Mouse (Mus musculus) neural tube, embryonic 14.5 days (tissue): ENCODE data around the gene Naa40. TPM values are rescaled to one million over a fixed set of nuclear protein-coding genes. Genes with fewer than 3 reads are reported as not detected.

Experiments used
- ATAC-seq: fragments of 200-750 bp; cut with Nextera tagmentation; 2 replicates; pipeline ENCODE4 v1.8.0; 2017; ENCODE audit warnings: low read depth, mild to moderate bottlenecking, moderate TSS enrichment, moderate library complexity
- H3K27ac ChIP-seq: fragments of 300-500 bp; sonication (generic); 2 replicates; pipeline ENCODE4 v1.5.1; 2014; ENCODE audit warnings: low read depth, mild to moderate bottlenecking, control low read depth, low read length, moderate library complexity, mixed read lengths
- H3K27me3 ChIP-seq: fragments of 300-500 bp; sonication (generic); 2 replicates; pipeline ENCODE4 v1.6.1; 2014; ENCODE audit warnings: low read length; ENCODE audit not compliant: control insufficient read depth, insufficient read depth
- H3K36me3 ChIP-seq: fragments of 300-500 bp; sonication (generic); 2 replicates; pipeline ENCODE4 v1.6.1; 2014; ENCODE audit warnings: low read length, mixed read lengths; ENCODE audit not compliant: control insufficient read depth, insufficient read depth
- H3K4me1 ChIP-seq: fragments of 300-500 bp; sonication (generic); 2 replicates; pipeline ENCODE4 v1.6.1; 2014; ENCODE audit warnings: low read length; ENCODE audit not compliant: control insufficient read depth, insufficient read depth
- H3K4me2 ChIP-seq: fragments of 300-500 bp; sonication (generic); 2 replicates; pipeline ENCODE4 v1.6.1; 2014; ENCODE audit warnings: mild to moderate bottlenecking, low read depth, low read length, control low read depth
- H3K4me3 ChIP-seq: fragments of 300-500 bp; sonication (generic); 2 replicates; pipeline ENCODE4 v1.5.1; 2014; ENCODE audit warnings: low read depth, low read length, control low read depth, mixed read lengths
- H3K9ac ChIP-seq: fragments of 300-500 bp; sonication (generic); replicated peaks from 2 replicates; pipeline ENCODE4 v1.6.1; 2014; ENCODE audit warnings: low read depth, mild to moderate bottlenecking, control low read depth, low read length, mixed read lengths
- H3K9me3 ChIP-seq: fragments of 300-500 bp; sonication (generic); 2 replicates; pipeline ENCODE4 v1.6.1; 2016; ENCODE audit warnings: low read length; ENCODE audit not compliant: control insufficient read depth
- WGBS: fragments of 180-500 bp; shearing (Covaris S2); extraction: QIAGEN DNeasy Blood & Tissue Kit; methylation state at CpG from one replicate; pipeline ENCODE4 v1.1.7; 2014; 5-methylcytosine and 5-hydroxymethylcytosine counted together
- polyA plus RNA-seq: library from polyadenylated mRNA; unstranded; fragments of >200 nt; fragmentation: Nextera tagmentation; extraction: Ambion mirVana; gene quantifications from 2 replicates; pipeline ENCODE4 v1.2.1, GENCODE M21; 2014

The Naa40 gene
- polyA plus RNA-seq, 1 experiment from 2014 or later: 68.7 TPM

DNA sequence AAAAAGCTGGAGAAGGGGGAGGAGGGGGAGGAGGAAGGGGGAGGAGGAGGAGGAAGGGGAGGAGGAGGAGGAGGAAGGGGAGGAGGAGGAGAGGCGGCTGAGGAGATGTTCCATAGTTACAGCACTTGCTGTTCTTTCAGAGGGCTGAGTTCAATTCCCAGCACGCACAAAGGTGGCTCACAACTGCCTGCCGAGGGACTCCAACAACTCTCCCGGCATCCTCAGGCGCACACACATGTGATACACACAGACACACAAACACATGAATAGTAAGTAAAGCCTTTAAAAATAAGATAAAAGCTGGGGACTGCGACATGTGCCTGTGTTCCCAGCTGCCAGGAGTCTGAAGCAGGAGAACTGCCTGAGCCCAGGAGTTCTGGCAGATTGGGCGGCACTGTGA, 59.5 kb downstream of the Naa40 start:
- Histone ChIP-seq H3K4me3 (no peak overlapping the region), H3K4me2 (no peak overlapping the region), H3K36me3 (no peaks in the 10 kb centered on the region), H3K27ac (no peak overlapping the region), H3K27me3 (no peaks in the 10 kb centered on the region), H3K9me3 (no peaks in the 10 kb centered on the region), H3K4me1 (peaks cover 32% of the 10 kb centered on the region), H3K9ac (no peak overlapping the region)
- 51% methylated on average over 7 of the region's 7 CpGs for whole genome bisulfite sequencing
- ATAC-seq: no peak

DNA sequence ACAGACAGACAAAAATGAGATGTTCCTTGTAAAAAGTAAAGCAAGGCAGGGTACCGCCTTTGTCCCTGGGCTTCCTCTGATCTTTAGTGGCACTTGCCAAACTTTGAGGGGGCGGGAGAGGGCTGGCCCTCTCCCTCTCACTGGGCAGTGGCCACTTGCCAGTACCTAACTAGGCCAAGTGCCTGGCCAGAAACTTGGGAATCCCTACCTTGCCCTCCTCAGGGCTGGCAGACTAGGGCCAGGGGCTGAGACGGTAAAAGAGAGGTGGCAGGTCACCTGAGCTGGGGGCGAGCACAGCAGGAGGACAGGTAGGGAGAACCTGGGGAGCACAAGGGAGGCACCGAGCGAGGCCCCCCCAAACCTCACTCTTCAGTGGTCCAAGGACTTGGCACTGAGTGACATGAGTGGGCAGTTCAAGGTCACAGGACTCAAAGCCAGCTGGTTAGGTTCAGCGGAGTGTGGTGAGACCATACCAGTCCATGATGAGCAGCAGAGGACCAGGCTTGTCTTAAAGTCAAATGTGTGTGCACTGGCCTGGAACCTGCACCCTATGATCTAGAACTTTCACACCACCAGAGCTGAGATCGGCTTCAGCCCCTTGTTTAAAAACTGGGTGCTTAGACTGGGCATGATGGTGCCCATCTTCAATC, 60.1 kb downstream of the Naa40 start:
- no peak overlapping the region for H3K27ac ChIP-seq
- H3K4me2 ChIP-seq: no peak overlapping the region
- H3K4me1 ChIP-seq: peaks cover 33% of the 10 kb centered on the region
- H3K9me3 ChIP-seq: no peaks in the 10 kb centered on the region
- no peak overlapping the region for H3K9ac ChIP-seq
- no peaks in the 10 kb centered on the region for H3K36me3 ChIP-seq
- no peaks in the 10 kb centered on the region for H3K27me3 ChIP-seq
- ATAC-seq: no peak
- 84% methylated on average over 8 of the region's 8 CpGs for WGBS
- H3K4me3 ChIP-seq: no peak overlapping the region

DNA sequence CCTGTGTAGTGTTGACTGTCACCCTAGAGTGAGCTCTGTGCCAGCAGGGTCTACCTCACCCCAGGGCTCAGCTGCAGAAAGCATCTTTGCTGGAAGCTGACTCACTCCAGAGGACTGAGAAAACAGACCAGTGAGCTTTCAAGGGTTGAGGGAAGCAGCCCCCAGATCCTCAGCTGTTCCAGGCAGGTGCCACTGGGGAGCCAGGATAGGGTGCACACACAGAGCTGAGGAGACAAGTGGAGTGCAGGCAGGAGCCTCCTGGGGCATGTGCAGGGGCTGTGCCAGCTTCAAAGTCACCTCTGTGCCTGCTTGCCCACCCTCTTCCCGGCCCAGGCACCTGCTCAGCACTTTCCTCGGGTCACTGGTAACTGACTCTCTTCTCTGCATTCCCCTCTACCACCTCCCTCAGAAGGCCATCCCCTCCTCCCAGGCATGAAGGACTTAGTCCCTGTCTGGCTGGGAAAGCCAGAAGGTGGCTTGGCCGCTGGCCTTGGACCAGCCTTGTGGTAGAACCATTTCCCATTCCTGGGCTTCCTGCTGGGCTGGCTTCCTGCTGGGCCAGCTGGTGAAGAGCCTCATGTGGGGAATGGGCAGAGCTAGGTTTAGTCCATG, 62.0 kb downstream of the Naa40 start:
- 36% methylated on average over 3 of the region's 3 CpGs for WGBS

DNA sequence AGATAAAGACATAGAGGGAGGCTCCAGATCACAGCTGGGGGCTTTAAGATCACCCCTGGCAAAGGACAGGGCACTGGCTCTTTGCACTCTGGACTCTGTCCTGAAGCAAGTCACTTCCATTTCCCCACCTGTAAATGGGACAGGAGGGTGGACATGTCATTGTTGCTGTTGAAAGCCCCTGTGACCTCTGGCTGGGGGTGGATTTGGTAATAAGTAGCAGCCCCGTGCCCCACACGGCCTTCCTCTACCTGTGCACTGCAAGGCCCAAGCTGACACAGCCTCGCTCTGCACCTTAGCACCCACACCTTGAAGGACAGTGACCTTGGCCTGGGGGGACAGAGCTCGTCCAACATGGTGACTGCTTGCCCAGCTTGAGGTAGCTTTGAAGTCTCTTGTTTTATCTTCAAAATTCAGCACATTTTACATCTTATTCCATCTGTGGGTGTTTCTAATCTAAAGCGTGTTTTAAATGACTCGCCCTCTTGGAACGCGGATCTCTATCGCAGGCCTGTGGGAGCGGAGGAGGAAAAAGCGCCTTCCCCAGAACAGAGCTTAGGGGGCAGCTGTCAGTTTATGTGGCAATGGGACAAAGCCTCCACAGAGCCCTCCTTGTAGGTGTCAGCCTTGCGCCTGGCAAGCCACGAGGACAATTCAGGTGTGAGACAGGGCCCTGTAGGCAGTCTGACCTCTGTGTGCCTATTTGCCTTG, 63.0 kb downstream of the Naa40 start:
- peaks cover 26% of the 10 kb centered on the region for H3K4me1 ChIP-seq
- no peak overlapping the region for H3K9ac ChIP-seq
- no peaks in the 10 kb centered on the region for H3K27me3 ChIP-seq
- WGBS: 63% methylated on average over 13 of the region's 13 CpGs
- no peak overlapping the region for H3K27ac ChIP-seq
- no peak overlapping the region for H3K4me3 ChIP-seq
- H3K36me3 ChIP-seq: no peaks in the 10 kb centered on the region
- no peaks in the 10 kb centered on the region for H3K9me3 ChIP-seq
- no peak for ATAC-seq
- H3K4me2 ChIP-seq: no peak overlapping the region

More for the DNA sequence above, 62.0 kb downstream of the Naa40 start:
- H3K27ac ChIP-seq: no peak overlapping the region
- H3K4me2 ChIP-seq: no peak overlapping the region
- no peaks in the 10 kb centered on the region for H3K36me3 ChIP-seq
- ATAC-seq: no peak
- H3K4me3 ChIP-seq: no peak overlapping the region
- no peaks in the 10 kb centered on the region for H3K9me3 ChIP-seq
- no peaks in the 10 kb centered on the region for H3K27me3 ChIP-seq
- H3K4me1 ChIP-seq: peaks cover 30% of the 10 kb centered on the region
- no peak overlapping the region for H3K9ac ChIP-seq

DNA sequence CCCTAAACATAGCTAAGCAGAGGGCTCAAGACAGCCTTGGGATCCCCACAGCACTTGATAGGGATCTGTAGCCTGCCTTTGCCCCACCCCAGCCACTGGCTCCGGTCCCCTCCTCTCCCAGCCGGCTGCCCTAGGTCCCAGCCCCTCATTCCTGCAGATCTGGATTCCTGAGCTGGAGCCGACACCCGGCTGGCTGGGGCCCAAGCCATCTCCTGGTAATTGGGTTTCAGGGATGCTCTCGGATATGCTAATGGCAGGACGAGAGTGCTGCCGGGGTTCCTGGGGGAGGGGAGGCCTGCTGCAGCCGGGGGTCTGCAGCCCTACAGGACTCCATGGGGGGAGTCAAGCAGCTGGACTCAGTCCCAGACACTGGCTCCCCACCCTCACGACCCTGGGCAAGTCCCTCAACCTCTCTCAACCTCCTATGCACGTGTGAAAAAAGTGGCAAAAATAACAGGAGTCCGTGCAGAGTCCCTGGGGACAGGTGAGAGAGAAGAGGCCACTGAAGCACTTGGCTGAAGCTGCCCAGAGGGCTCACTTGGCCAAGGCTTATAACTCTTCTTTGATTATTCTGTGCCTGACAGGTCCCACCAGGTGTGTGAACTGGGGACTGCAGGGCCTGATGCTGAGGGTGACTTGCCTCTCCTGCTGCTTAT, 64.8 kb downstream of the Naa40 start:
- Histone ChIP-seq H3K9ac (no peak overlapping the region), H3K9me3 (no peaks in the 10 kb centered on the region), H3K36me3 (no peaks in the 10 kb centered on the region), H3K27me3 (no peaks in the 10 kb centered on the region), H3K27ac (no peak overlapping the region), H3K4me1 (peaks cover 23% of the 10 kb centered on the region), H3K4me2 (no peak overlapping the region), H3K4me3 (no peak overlapping the region)
- no peak for ATAC-seq
- 6% methylated on average over 11 of the region's 11 CpGs for WGBS

Other genes starting within 250 kb of the Naa40 start
- gene Dnajc4, start 248.6 kb downstream of the Naa40 start, polyA plus RNA-seq: 23.7 and 28.5 TPM in 2 replicates
- 22.0 and 22.6 TPM in 2 replicates for gene Nudt22, start 245.1 kb downstream of the Naa40 start, polyA plus RNA-seq
- 22.2 and 29.8 TPM in 2 replicates for gene Trpt1, start 245.1 kb downstream of the Naa40 start, polyA plus RNA-seq
- gene Fermt3, start 221.7 kb downstream of the Naa40 start, polyA plus RNA-seq: 1.9 and 4.9 TPM in 2 replicates
- gene Stip1, start 201.2 kb downstream of the Naa40 start, polyA plus RNA-seq: 207 and 215 TPM in 2 replicates
- 4.7 and 5.6 TPM in 2 replicates for gene Macrod1, start 184.4 kb downstream of the Naa40 start, polyA plus RNA-seq
- gene Flrt1, start 135.5 kb downstream of the Naa40 start, polyA plus RNA-seq: 11.0 and 13.3 TPM in 2 replicates
- gene Otub1, start 34.9 kb downstream of the Naa40 start, polyA plus RNA-seq: 240 and 255 TPM in 2 replicates
- 1,130 and 1,330 TPM in 2 replicates for gene Cox8a, start 23.6 kb downstream of the Naa40 start, polyA plus RNA-seq
- 8.4 and 10.8 TPM in 2 replicates for gene Rcor2, start 26.1 kb upstream of the Naa40 start, polyA plus RNA-seq
- gene Mark2, start 100.7 kb upstream of the Naa40 start, polyA plus RNA-seq: 44.3 and 62.7 TPM in 2 replicates
- 15.8 and 22.6 TPM in 2 replicates for gene Spindoc, start 141.8 kb upstream of the Naa40 start, polyA plus RNA-seq
- 17.0 and 17.2 TPM in 2 replicates for gene 2700081O15Rik, start 176.4 kb upstream of the Naa40 start, polyA plus RNA-seq
- 482 and 576 TPM in 2 replicates for gene Rtn3, start 242.1 kb upstream of the Naa40 start, polyA plus RNA-seq